ENCODE assay signal across 23 mouse cellular contexts in the genomic region with DNA sequence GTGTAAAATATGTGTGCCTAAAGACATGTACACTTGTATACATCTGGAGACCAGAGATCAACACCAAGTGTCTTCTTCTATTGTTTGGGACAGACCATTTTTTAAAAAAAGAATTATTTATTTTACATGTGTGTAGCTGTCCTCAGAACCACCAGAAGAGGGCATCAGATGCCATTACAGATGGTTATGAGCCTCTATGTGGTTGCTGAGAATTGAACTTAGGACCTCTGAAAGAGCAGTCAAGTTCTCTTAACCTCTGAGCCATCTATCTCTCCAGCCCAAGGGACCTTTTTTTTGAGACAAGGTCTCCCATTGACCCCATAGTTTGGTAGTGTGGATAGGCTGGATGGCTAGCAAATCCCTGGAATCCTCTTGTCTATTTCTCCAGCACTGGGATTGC. TPM values are rescaled to one million over a fixed set of nuclear protein-coding genes. Genes with fewer than 3 reads are reported as not detected.
DNase-seq lines count a peak whose midpoint lies in the region; ATAC-seq and TF ChIP-seq lines count a peak whose summit lies in the region.
"Had no signal": no experiment of that assay in that cellular context is flagged by ENCODE, and none has a peak within 500 bp of the region (broad histone marks: within the 10 kb centered on the region; RNA-seq: fewer than 3 reads in every experiment).

No protein-coding gene starts in this region.

- no peaks in the 10 kb centered on the region for H3K4me1 ChIP-seq in heart, adult 2 months (ENCODE audit: control insufficient read depth, insufficient read depth, low read length)
- no peaks in the 10 kb centered on the region for H3K4me1 ChIP-seq in liver, adult 2 months (ENCODE audit: control insufficient read depth, insufficient read depth, low read length)
- H3K4me1 ChIP-seq in liver, embryonic 11.5 days (replicated peaks; ENCODE audit: control insufficient read depth, insufficient read depth, low read length): no peaks in the 10 kb centered on the region
- H3K4me1 ChIP-seq: embryonic facial prominence, embryonic 13.5 days; forebrain, embryonic 12.5 days; heart, embryonic 15.5 days; hindbrain, embryonic 13.5 days had no signal

- H3K36me3 ChIP-seq in heart, adult 2 months (ENCODE audit: control insufficient read depth, insufficient read depth, low read length): no peaks in the 10 kb centered on the region
- peaks cover 31% of the 10 kb centered on the region for H3K36me3 ChIP-seq in liver, adult 2 months (ENCODE audit: control insufficient read depth, insufficient read depth, low read length)
- H3K36me3 ChIP-seq in liver, embryonic 11.5 days (ENCODE audit: control insufficient read depth, insufficient read depth, low read length): no peaks in the 10 kb centered on the region
- H3K36me3 ChIP-seq: heart, embryonic 15.5 days; hindbrain, embryonic 13.5 days had no signal

- intact Hi-C loops in heart, adult 2 months (cut with DNase I): no loop called here

- DNase-seq in heart, adult 2 months: no peak
- no peak for DNase-seq in heart, adult 18-20 months
- peak; percentile 53 for DNase-seq in liver, adult 2 months (ENCODE audit: extremely low read depth, low read depth, low spot score)
- no peak for DNase-seq in liver, embryonic 11.5 days (ENCODE audit: low spot score)
- DNase-seq in ES-CJ7 (ENCODE audit: low read depth, low spot score): peak; percentile 18
- peak; percentile 51 for DNase-seq in ZHBTc4 (ENCODE audit: low read depth, low spot score)
- no peak for DNase-seq in c-Kit-positive CD71-positive TER-119-positive erythroid progenitor cells, embryonic 14.5 days (ENCODE audit: low spot score)
- DNase-seq in spleen, postnatal 36 days (ENCODE audit: low spot score in 2 of 2): no peak
- DNase-seq: adrenal gland, postnatal 10 days; cerebellum, adult 11-12 months; cerebellum, adult 9-10 months; cerebellum, postnatal 25 days; gastrocnemius, adult 2 months; gastrocnemius, postnatal 25 days; heart, adult 11 months; heart, postnatal 14 days had no signal

- H3K27me3 ChIP-seq in heart, adult 2 months (ENCODE audit: control insufficient read depth, insufficient read depth, low read length): no peaks in the 10 kb centered on the region
- H3K27me3 ChIP-seq in liver, adult 2 months (ENCODE audit: control insufficient read depth, insufficient read depth, low read length): no peaks in the 10 kb centered on the region
- H3K27me3 ChIP-seq in liver, embryonic 11.5 days (replicated peaks; ENCODE audit: control insufficient read depth, insufficient read depth, low read length): no peaks in the 10 kb centered on the region
- H3K27me3 ChIP-seq: embryonic facial prominence, embryonic 13.5 days; forebrain, embryonic 12.5 days; heart, embryonic 15.5 days; hindbrain, embryonic 13.5 days had no signal

- H3K4me2 ChIP-seq in liver, embryonic 11.5 days: no peak overlapping the region
- H3K4me2 ChIP-seq: embryonic facial prominence, embryonic 13.5 days; forebrain, embryonic 12.5 days; heart, embryonic 11.5 days; heart, embryonic 15.5 days; hindbrain, embryonic 13.5 days had no signal

- H3K79me2 ChIP-seq in heart, adult 2 months (replicated peaks; ENCODE audit: control insufficient read depth, insufficient read depth, low read length): no peaks in the 10 kb centered on the region
- no peaks in the 10 kb centered on the region for H3K79me2 ChIP-seq in liver, adult 2 months (ENCODE audit: control insufficient read depth, insufficient read depth, low read length)

- no peak overlapping the region for H3K27ac ChIP-seq in heart, adult 2 months
- H3K27ac ChIP-seq in liver, adult 2 months (replicated peaks; ENCODE audit: insufficient read depth, low read depth, low read length): no peak overlapping the region
- H3K27ac ChIP-seq in liver, embryonic 11.5 days (ENCODE audit: low read depth, low read length): no peak overlapping the region
- H3K27ac ChIP-seq: embryonic facial prominence, embryonic 13.5 days; forebrain, embryonic 12.5 days; gastrocnemius, adult 2 months; heart, embryonic 15.5 days; hindbrain, embryonic 13.5 days had no signal

- no peak for TF ChIP-seq EP300 in heart, adult 2 months (IDR thresholded peaks at IDR 0.05; ENCODE audit: insufficient read depth, low read depth, low read length)

- no peak for ATAC-seq in liver, embryonic 11.5 days (replicated peaks; ENCODE audit: low FRiP score)
- ATAC-seq: intestine, embryonic 16.5 days had no signal

- H3K4me3 ChIP-seq in heart, adult 2 months: no peak overlapping the region
- H3K4me3 ChIP-seq in liver, adult 2 months (ENCODE audit: insufficient read depth, low read depth, low read length): no peak overlapping the region
- no peak overlapping the region for H3K4me3 ChIP-seq in liver, embryonic 11.5 days (ENCODE audit: low read depth, low read length)
- H3K4me3 ChIP-seq: embryonic facial prominence, embryonic 13.5 days; forebrain, embryonic 12.5 days; gastrocnemius, adult 2 months; heart, embryonic 15.5 days; hindbrain, embryonic 13.5 days had no signal

- TF ChIP-seq POLR2A in heart, adult 2 months (IDR thresholded peaks at IDR 0.05; ENCODE audit: insufficient read depth, low read depth, low read length): no peak
- TF ChIP-seq POLR2A in liver, adult 2 months (IDR thresholded peaks at IDR 0.05; ENCODE audit: extremely low read depth, insufficient read depth, low read length): no peak

- TF ChIP-seq CTCF in heart, adult 2 months (IDR thresholded peaks at IDR 0.05): 0 out of 2 replicates have a peak, but pooled peaks have one; percentile 11
- no peak for TF ChIP-seq CTCF in liver, adult 2 months (IDR thresholded peaks at IDR 0.05; ENCODE audit: low read depth, low read length)

- H3K9me3 ChIP-seq in liver, embryonic 11.5 days (ENCODE audit: control insufficient read depth, low read length): no peaks in the 10 kb centered on the region
- H3K9me3 ChIP-seq: embryonic facial prominence, embryonic 13.5 days; forebrain, embryonic 12.5 days; heart, embryonic 15.5 days; hindbrain, embryonic 13.5 days had no signal

- H3K9ac ChIP-seq in heart, adult 2 months (ENCODE audit: low read depth, low read length): no peak overlapping the region
- no peak overlapping the region for H3K9ac ChIP-seq in liver, adult 2 months (ENCODE audit: low read depth, low read length)
- H3K9ac ChIP-seq in liver, embryonic 11.5 days (ENCODE audit: low read depth, low read length): no peak overlapping the region
- H3K9ac ChIP-seq: embryonic facial prominence, embryonic 13.5 days; forebrain, embryonic 12.5 days; heart, embryonic 15.5 days; hindbrain, embryonic 13.5 days had no signal

RNA-seq across cellular contexts. Expression of gene Cth, which starts 33.1 kb away (rescaled TPM):
- total RNA-seq in heart, adult 2 months (2021): 1 to 10 TPM in 1 of 2 experiments, under 1 TPM in 1; 0.93 to 4.8 TPM
- polyA plus RNA-seq in heart, adult 2 months (2012; rRNA removed): 1.3 and 1.8 TPM in 2 replicates
- total RNA-seq in heart, adult 18-20 months (2021): 1 to 10 TPM; 2.0 to 2.1 TPM
- 1,116 and 1,443 TPM in 2 replicates for total RNA-seq in liver, adult 2 months (2014; rRNA removed)
- polyA plus RNA-seq in liver, adult 2 months (2012; rRNA removed): 446 and 569 TPM in 2 replicates
- polyA plus RNA-seq in liver, embryonic 11.5 days (2014; fragmentation: Nextera tagmentation; extraction: Ambion mirVana): 31.6 and 35.6 TPM in 2 replicates
- total RNA-seq: hematopoietic stem cell, adult 5-6 weeks had no signal

RNA-seq across cellular contexts. Expression of gene Ankrd13c, which starts 55.2 kb away (rescaled TPM):
- total RNA-seq in heart, adult 2 months (2021): 10 to 100 TPM; 28.8 to 31.5 TPM
- polyA plus RNA-seq in heart, adult 2 months (2012; rRNA removed): 7.5 and 10.7 TPM in 2 replicates
- total RNA-seq in heart, adult 18-20 months (2021): 10 to 100 TPM; 26.1 to 26.9 TPM
- 20.4 and 21.2 TPM in 2 replicates for total RNA-seq in liver, adult 2 months (2014; rRNA removed)
- 7.5 and 9.0 TPM in 2 replicates for polyA plus RNA-seq in liver, adult 2 months (2012; rRNA removed)
- polyA plus RNA-seq in liver, embryonic 11.5 days (2014; fragmentation: Nextera tagmentation; extraction: Ambion mirVana): 26.5 and 28.6 TPM in 2 replicates

Comparison
In these comparisons a context has a peak if more than half of its experiments do, and no peak if none do; other contexts are left out.
1. DNase-seq: peak in liver, adult 2 months (single experiment), ES-CJ7 (single experiment) and ZHBTc4 (single experiment); none in heart, adult 2 months (0 of 2), heart, adult 18-20 months (0 of 2), liver, embryonic 11.5 days (single experiment), c-Kit-positive CD71-positive TER-119-positive erythroid progenitor cells, embryonic 14.5 days (single experiment) and spleen, postnatal 36 days (0 of 2).
2. RNA of gene Cth, which starts 33.1 kb away (total RNA-seq): 1,116 to 1,443 TPM in liver, adult 2 months; 0.93 to 4.8 TPM in heart, adult 2 months and 2.0 to 2.1 TPM in heart, adult 18-20 months; every median in the first group is over 100 times any median in the second.